Mouse (Mus musculus): Measurements from ENCODE around the gene Gm42517.

The Gm42517 gene

GRCm38 (mm10) chr5:108349511-108350148, 18.1 kb downstream of the Gm42517 start:
- no peak for DNase-seq (ENCODE audit: low read depth)

- no peak for DNase-seq (ENCODE audit: low read depth)
Observed at GRCm38 (mm10) chr5:108347843-108348242, 19.9 kb downstream of the Gm42517 start.

GRCm38 (mm10) chr5:108345313-108346071, 22.2 kb downstream of the Gm42517 start:
- no peak for DNase-seq (ENCODE audit: low read depth)

- no peak for DNase-seq (ENCODE audit: low read depth)
Observed at GRCm38 (mm10) chr5:108343680-108344170, 24.0 kb downstream of the Gm42517 start.

- no peak for DNase-seq (ENCODE audit: low read depth)
Observed at GRCm38 (mm10) chr5:108338049-108338448, 29.7 kb downstream of the Gm42517 start.

GRCm38 (mm10) chr5:108337385-108337784, 30.3 kb downstream of the Gm42517 start:
- no peak for DNase-seq (ENCODE audit: low read depth)

- DNase-seq (ENCODE audit: low read depth) = no peak
Observed at GRCm38 (mm10) chr5:108331051-108331450, 36.7 kb downstream of the Gm42517 start.
